Mouse (Mus musculus): ENCODE measurements around the gene Esyt1. TPM values are rescaled to one million over a fixed set of nuclear protein-coding genes. Genes with fewer than 3 reads are reported as not detected.

Esyt1 gene
- polyA plus RNA-seq, 1 experiment from 2014 or later = 43.2 TPM

DNA sequence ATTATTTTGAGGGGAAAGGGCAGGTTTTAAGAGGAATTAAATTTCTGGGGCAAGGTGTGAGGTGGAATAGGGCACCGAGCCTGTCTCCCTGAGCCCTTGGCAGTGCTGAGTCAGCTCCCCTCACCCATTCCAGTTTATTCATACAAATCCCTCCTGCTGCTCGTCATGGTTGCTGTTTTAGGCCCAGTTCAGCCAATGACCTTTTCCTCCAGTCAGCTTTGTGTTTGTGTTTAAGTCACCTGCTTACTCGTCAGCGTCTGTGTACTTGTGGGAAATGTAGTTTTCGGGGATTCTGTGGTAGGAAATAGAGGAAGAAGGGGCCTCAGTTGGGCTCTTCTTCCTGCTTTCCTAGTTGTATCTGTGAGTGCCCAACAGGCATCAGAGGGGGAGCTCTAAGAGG, 36.3 kb downstream of the Esyt1 start:
- DNase-seq (ENCODE audit: low spot score) = no peak

DNA sequence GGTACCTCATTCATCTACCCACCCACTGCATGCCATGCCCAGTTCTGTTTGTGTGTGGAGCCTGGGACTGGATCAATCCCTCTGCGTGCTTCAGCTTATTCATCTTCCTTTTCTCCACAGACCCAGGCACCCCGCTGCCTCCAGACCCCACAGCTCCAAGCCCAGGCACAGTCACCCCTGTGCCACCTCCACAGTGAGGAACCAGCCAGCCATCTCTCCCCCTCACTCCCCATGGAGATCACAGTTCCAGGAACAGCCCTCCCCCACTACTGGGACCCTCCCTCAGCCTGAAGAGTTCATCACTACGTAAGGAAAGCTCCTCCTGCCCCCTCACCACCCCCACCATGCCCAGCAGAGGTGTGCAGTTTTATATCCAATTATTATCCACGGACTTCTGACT, 36.9 kb downstream of the Esyt1 start:
- no peak for DNase-seq (ENCODE audit: low spot score)

DNA sequence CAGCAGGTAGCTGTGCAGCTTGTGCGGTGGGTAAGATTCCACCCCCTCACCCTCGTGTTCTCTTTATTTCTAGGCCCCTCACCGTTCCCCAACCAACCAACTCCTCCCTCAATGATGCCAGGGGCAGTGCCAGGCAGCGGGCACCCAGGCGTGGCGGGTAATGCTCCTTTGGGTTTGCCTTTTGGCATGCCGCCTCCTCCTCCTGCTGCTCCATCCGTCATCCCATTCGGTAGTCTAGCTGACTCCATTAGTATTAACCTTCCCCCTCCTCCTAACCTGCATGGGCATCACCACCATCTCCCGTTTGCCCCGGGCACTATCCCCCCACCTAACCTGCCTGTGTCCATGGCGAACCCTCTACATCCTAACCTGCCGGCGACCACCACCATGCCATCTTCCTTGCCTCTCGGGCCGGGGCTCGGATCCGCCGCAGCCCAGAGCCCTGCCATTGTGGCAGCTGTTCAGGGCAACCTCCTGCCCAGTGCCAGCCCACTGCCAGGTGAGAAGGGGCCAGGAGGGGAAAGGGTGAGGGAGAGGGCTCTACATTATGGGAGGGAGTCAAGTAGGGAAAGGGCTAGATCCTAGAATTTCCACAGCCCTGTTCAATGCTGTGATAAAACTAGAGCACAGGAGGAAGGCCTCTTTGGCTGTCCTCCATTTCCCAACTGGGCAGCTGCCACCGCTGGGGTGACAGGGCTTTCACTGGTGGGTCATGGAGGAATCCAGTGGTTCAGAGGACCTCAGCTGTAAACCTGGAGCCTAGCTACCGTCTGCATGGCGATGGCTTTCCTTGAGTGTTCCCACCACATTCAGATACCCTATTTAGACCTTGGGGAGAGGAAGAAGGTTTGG, 37.6 kb downstream of the Esyt1 start:
- DNase-seq (ENCODE audit: low spot score) = no peak

DNA sequence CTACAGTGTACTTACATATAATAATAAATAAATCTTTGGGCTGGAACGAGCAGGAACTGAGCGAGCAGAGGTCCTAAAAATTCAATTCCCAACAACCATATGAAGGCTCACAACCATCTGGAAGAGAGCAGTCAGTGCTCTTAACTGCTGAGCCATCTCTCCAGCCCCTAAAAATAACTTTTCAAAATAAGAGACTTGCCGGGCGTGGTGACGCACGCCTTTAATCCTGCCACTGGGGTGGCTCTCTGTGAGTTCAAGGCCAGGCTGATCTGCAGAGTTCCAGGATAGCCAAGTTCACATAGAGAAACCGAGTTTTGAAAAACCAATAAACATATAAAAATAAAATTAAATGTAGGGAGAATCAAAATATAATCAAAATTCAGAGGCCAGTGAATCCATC, 39.3 kb downstream of the Esyt1 start:
- no peak for DNase-seq (ENCODE audit: low spot score)

DNA sequence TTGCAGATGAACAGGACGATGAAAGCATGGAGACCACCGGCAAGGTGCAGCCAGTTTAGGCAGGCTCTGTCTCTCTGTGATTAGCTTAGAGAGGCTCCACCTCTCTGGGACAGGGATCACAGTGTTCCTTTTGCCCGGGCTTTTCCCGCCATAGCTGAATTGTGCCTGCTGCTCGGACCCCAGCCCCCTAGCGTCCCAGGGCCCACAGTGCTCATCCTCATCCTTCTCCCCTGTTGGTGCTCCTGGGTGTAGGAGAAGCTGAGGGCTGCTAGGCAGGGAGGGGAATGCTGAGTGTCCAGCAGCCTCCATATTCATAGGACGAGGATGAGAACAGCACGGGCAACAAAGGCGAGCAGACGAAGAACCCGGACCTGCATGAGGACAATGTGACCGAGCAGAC, 51.3 kb downstream of the Esyt1 start:
- no peak for DNase-seq (ENCODE audit: low spot score)

DNA sequence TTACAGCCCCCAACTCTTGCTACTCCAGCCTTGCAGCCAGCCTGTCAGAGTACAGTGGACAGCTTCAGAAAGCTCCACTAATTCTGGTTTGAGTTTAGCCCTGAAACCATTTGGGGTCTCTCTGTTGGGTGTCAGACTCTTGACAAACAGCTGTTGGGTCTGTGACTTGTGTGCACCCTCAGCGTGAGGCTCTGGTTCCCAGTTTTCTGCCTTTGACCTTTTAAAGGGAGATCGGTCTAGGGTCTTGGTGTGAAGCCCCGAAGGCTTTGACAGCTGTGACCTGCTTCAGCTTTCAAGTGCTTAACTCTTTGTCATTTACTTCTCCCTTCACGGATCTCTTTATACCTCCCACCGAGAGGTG, 65.4 kb downstream of the Esyt1 start:
- no peak for DNase-seq (ENCODE audit: low spot score)

Small RNA genes within 50 kb of the gene (microRNA-seq; reads per million reads assigned to microRNA genes)
- gene Gm47275 (ENCODE audit: borderline number of aligned reads) = not detected
- gene Mir6916 (ENCODE audit: borderline number of aligned reads) = not detected

Other genes with a start within 250 kb of the Esyt1 start
- gene Il23a, start 227.1 kb downstream of the Esyt1 start, polyA plus RNA-seq (2015; fragmentation: Nextera tagmentation; extraction: Ambion mirVana) = 2.5 and 3.1 TPM in 2 replicates
- gene Pan2, start 222.5 kb downstream of the Esyt1 start, polyA plus RNA-seq (2015; fragmentation: Nextera tagmentation; extraction: Ambion mirVana) = 26.2 and 31.8 TPM in 2 replicates
- 223 and 247 TPM in 2 replicates for gene Cnpy2, start 203.4 kb downstream of the Esyt1 start, polyA plus RNA-seq (2015; fragmentation: Nextera tagmentation; extraction: Ambion mirVana)
- gene Cs, start 188.1 kb downstream of the Esyt1 start, polyA plus RNA-seq (2015; fragmentation: Nextera tagmentation; extraction: Ambion mirVana) = 154 and 157 TPM in 2 replicates
- 17.1 and 21.8 TPM in 2 replicates for gene Coq10a, start 156.9 kb downstream of the Esyt1 start, polyA plus RNA-seq (2015; fragmentation: Nextera tagmentation; extraction: Ambion mirVana)
- gene Ankrd52, start 148.8 kb downstream of the Esyt1 start, polyA plus RNA-seq (2015; fragmentation: Nextera tagmentation; extraction: Ambion mirVana) = 7.4 and 9.9 TPM in 2 replicates
- gene Slc39a5, start 124.6 kb downstream of the Esyt1 start, polyA plus RNA-seq (2015; fragmentation: Nextera tagmentation; extraction: Ambion mirVana) = 0.38 and 0.44 TPM in 2 replicates
- 59.0 and 68.0 TPM in 2 replicates for gene Nabp2, start 114.4 kb downstream of the Esyt1 start, polyA plus RNA-seq (2015; fragmentation: Nextera tagmentation; extraction: Ambion mirVana)
- gene Rnf41, start 114.2 kb downstream of the Esyt1 start, polyA plus RNA-seq (2015; fragmentation: Nextera tagmentation; extraction: Ambion mirVana) = 30.0 and 31.7 TPM in 2 replicates
- 37.2 and 41.7 TPM in 2 replicates for gene Smarcc2, start 66.6 kb downstream of the Esyt1 start, polyA plus RNA-seq (2015; fragmentation: Nextera tagmentation; extraction: Ambion mirVana)
- 963 and 1,020 TPM in 2 replicates for gene Myl6, start 31.7 kb downstream of the Esyt1 start, polyA plus RNA-seq (2015; fragmentation: Nextera tagmentation; extraction: Ambion mirVana)
- 3.8 and 5.2 TPM in 2 replicates for gene Myl6b, start 27.2 kb downstream of the Esyt1 start, polyA plus RNA-seq (2015; fragmentation: Nextera tagmentation; extraction: Ambion mirVana)
- 17.8 and 18.8 TPM in 2 replicates for gene Zc3h10, start 21.9 kb upstream of the Esyt1 start, polyA plus RNA-seq (2015; fragmentation: Nextera tagmentation; extraction: Ambion mirVana)
- gene Rpl41, start 23.4 kb upstream of the Esyt1 start, polyA plus RNA-seq (2015; fragmentation: Nextera tagmentation; extraction: Ambion mirVana) = 4,302 and 4,551 TPM in 2 replicates
- gene Pa2g4, start 40.1 kb upstream of the Esyt1 start, polyA plus RNA-seq (2015; fragmentation: Nextera tagmentation; extraction: Ambion mirVana) = 238 and 264 TPM in 2 replicates
- 0.85 and 0.87 TPM in 2 replicates for gene Erbb3, start 63.8 kb upstream of the Esyt1 start, polyA plus RNA-seq (2015; fragmentation: Nextera tagmentation; extraction: Ambion mirVana)
- 1,143 and 1,215 TPM in 2 replicates for gene Rps26, start 100.9 kb upstream of the Esyt1 start, polyA plus RNA-seq (2015; fragmentation: Nextera tagmentation; extraction: Ambion mirVana)
- 0.98 and 1.1 TPM in 2 replicates for gene Ikzf4, start 120.1 kb upstream of the Esyt1 start, polyA plus RNA-seq (2015; fragmentation: Nextera tagmentation; extraction: Ambion mirVana)
- gene Suox, start 148.2 kb upstream of the Esyt1 start, polyA plus RNA-seq (2015; fragmentation: Nextera tagmentation; extraction: Ambion mirVana) = 13.4 and 16.9 TPM in 2 replicates
- 45.3 and 46.5 TPM in 2 replicates for gene Rab5b, start 170.4 kb upstream of the Esyt1 start, polyA plus RNA-seq (2015; fragmentation: Nextera tagmentation; extraction: Ambion mirVana)
- gene Pmel, start 178.3 kb upstream of the Esyt1 start, polyA plus RNA-seq (2015; fragmentation: Nextera tagmentation; extraction: Ambion mirVana) = 1.1 and 1.3 TPM in 2 replicates
- 115 and 117 TPM in 2 replicates for gene Cdk2, start 179.2 kb upstream of the Esyt1 start, polyA plus RNA-seq (2015; fragmentation: Nextera tagmentation; extraction: Ambion mirVana)
- 135 and 136 TPM in 2 replicates for gene Dgka, start 219.0 kb upstream of the Esyt1 start, polyA plus RNA-seq (2015; fragmentation: Nextera tagmentation; extraction: Ambion mirVana)
- gene Pym1, start 222.0 kb upstream of the Esyt1 start, polyA plus RNA-seq (2015; fragmentation: Nextera tagmentation; extraction: Ambion mirVana) = 74.7 and 79.2 TPM in 2 replicates

Measured in thymus, postnatal 0 days (tissue).